Mouse (Mus musculus): ENCODE results near the gene 1110059E24Rik.

GRCm38 (mm10) chr19:21581404-21581803 is 71.4 kb downstream of the 1110059E24Rik start:
- TF ChIP-seq CTCF (IDR thresholded peaks at IDR 0.05; ENCODE audit: low read depth) (no peak), EP300 (IDR thresholded peaks at IDR 0.05; ENCODE audit: low read depth) (no peak)

All from liver, embryonic 14.5 days (tissue).